Mouse (Mus musculus) kidney, adult 10 weeks (tissue): Measurements from ENCODE around the gene Slc41a3. TPM values are rescaled to one million over a fixed set of nuclear protein-coding genes. Genes with fewer than 3 reads are reported as not detected.

Experiments used
- polyA plus RNA-seq: library from polyadenylated mRNA; stranded (reverse); fragments of 350-450 nt; fragmentation: Illumina TruSeq; extraction: RNeasy Lipid Tissue Mini Kit (QIAGEN cat#74804); gene quantifications from one replicate; pipeline ENCODE4 v1.2.3, GENCODE M21; 2014; ENCODE audit warnings: low read depth, low replicate concordance

Gene Slc41a3
- not detected for polyA plus RNA-seq

GRCm38 (mm10) chr6:90604533-90605297 is at the start of gene Slc41a3:
Slc41a3 (plus strand) TSS chr6:90604725.

Other genes with a start within 250 kb of the Slc41a3 start
- 11.0 TPM for gene Zxdc, start 235.2 kb upstream of the Slc41a3 start, polyA plus RNA-seq
- gene Cfap100, start 175.9 kb upstream of the Slc41a3 start, polyA plus RNA-seq, result not detected
- gene Klf15, start 142.1 kb upstream of the Slc41a3 start, polyA plus RNA-seq, result 24.9 TPM
- gene Aldh1l1, start 118.3 kb upstream of the Slc41a3 start, polyA plus RNA-seq, result 21.5 TPM